Mouse (Mus musculus) ES-Bruce4 (cell line): ENCODE results near the gene Cux1. TPM values are rescaled to one million over a fixed set of nuclear protein-coding genes. Genes with fewer than 3 reads are reported as not detected.

Experiments used
- H3K27ac ChIP-seq: 2 replicates; pipeline ENCODE4 v1.5.1; 2012; ENCODE audit warnings: low read length, inconsistent platforms; ENCODE audit not compliant: insufficient read depth
- H3K27me3 ChIP-seq: 2 replicates; pipeline ENCODE4 v1.6.1; 2012; ENCODE audit warnings: mild to moderate bottlenecking, low read length, inconsistent platforms; ENCODE audit not compliant: control insufficient read depth, poor library complexity, insufficient read depth, severe bottlenecking
- H3K36me3 ChIP-seq: 2 replicates; pipeline ENCODE4 v1.6.1; 2012; ENCODE audit warnings: inconsistent platforms, mild to moderate bottlenecking, low read length, moderate library complexity; ENCODE audit not compliant: control insufficient read depth, poor library complexity, insufficient read depth, severe bottlenecking
- H3K4me1 ChIP-seq: one replicate; pipeline ENCODE4 v1.8.1; 2011; ENCODE audit warnings: low read length; ENCODE audit not compliant: control insufficient read depth, insufficient read depth
- H3K4me3 ChIP-seq: 2 replicates; pipeline ENCODE4 v1.5.1; 2011; ENCODE audit warnings: low read depth, mild to moderate bottlenecking, low read length
- H3K9ac ChIP-seq: 2 replicates; pipeline ENCODE4 v1.6.1; 2012; ENCODE audit warnings: low read depth, mild to moderate bottlenecking, inconsistent platforms; ENCODE audit not compliant: poor library complexity, severe bottlenecking
- H3K9me3 ChIP-seq: replicated peaks from 2 replicates; pipeline ENCODE4 v1.6.1; 2012; ENCODE audit warnings: mild to moderate bottlenecking, low read length, inconsistent platforms; ENCODE audit not compliant: control insufficient read depth, poor library complexity, insufficient read depth, severe bottlenecking
- CTCF ChIP-seq: IDR thresholded peaks from one replicate; pipeline ENCODE4 v1.8.1; 2011; ENCODE audit warnings: low read depth, low read length
- EP300 ChIP-seq: IDR thresholded peaks from 2 replicates; pipeline ENCODE4 v1.6.1; 2011; ENCODE audit warnings: low read depth, low read length; ENCODE audit not compliant: insufficient read depth
- POLR2A ChIP-seq: IDR thresholded peaks from one replicate; pipeline ENCODE4 v1.8.1; 2011; ENCODE audit warnings: low read length; ENCODE audit not compliant: insufficient read depth
- polyA plus RNA-seq: library from polyadenylated mRNA; stranded (reverse); fragments of >200 nt; gene quantifications from 2 replicates; pipeline ENCODE4 v1.2.4, GENCODE M21; 2011; ENCODE audit warnings: low read depth; ENCODE audit not compliant: missing spikeins, insufficient read depth, insufficient read length

Cux1 gene
- polyA plus RNA-seq, 1 experiment: 37.0 TPM

DNA sequence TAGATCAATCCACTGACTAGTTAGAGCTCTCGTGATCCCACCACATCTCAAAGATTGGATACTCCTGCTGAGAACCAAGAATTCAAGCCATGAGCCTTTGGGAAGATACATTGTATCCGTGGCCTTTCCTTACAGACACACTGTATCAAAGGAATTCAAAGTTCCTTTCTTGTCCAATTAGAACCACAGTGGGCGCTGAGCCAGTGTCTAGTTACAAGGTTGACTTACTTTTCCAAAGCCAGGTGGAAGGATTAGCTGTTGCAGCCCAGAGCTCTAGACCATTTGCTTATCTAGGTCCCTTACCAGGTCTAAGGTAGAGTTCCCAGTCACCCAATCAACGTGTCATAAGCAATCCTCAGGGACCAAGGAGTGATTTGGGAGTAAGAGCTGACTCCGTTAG, 33.2 kb upstream of the Cux1 start:
- Histone ChIP-seq H3K27me3 (no peaks in the 10 kb centered on the region), H3K4me3 (no peak overlapping the region), H3K36me3 (no peaks in the 10 kb centered on the region), H3K27ac (no peak overlapping the region), H3K4me1 (no peaks in the 10 kb centered on the region), H3K9me3 (no peaks in the 10 kb centered on the region), H3K9ac (no peak overlapping the region)
- TF ChIP-seq CTCF (no peak), EP300 (no peak), POLR2A (no peak)

DNA sequence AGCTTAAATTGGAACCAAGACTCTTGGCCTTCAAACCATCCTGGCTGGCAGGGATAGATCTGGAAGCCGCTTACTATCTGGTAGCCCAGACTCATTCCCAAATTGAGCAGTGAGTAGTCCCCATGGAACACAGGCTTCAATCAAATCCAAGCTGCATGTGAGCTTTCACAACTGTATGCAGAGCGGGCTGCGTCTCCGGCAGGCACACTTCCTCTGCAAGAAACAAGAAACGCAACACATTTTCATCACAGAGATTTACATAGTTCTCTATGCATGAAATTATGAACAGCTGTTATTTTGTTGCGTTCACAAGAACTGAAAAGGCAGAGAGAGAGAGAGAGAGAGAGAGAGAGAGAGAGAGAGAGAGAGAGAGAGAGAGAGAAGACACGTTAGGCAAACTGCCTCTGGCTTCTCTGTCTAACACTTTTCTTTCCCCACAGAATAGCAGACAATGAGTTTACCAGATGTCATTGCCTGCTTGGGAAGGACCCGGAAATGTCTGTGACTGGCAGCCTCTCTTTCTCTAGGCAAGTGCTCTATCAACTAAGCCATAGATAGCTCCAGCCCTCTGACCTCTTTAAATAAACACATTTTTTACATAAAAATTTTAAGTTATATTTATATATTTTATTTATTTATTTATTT, 27.7 kb upstream of the Cux1 start:
- Histone ChIP-seq H3K36me3 (no peaks in the 10 kb centered on the region), H3K9me3 (no peaks in the 10 kb centered on the region), H3K27me3 (no peaks in the 10 kb centered on the region), H3K27ac (no peak overlapping the region), H3K9ac (no peak overlapping the region), H3K4me3 (no peak overlapping the region), H3K4me1 (no peaks in the 10 kb centered on the region)
- TF ChIP-seq POLR2A (no peak), CTCF (no peak), EP300 (no peak)

DNA sequence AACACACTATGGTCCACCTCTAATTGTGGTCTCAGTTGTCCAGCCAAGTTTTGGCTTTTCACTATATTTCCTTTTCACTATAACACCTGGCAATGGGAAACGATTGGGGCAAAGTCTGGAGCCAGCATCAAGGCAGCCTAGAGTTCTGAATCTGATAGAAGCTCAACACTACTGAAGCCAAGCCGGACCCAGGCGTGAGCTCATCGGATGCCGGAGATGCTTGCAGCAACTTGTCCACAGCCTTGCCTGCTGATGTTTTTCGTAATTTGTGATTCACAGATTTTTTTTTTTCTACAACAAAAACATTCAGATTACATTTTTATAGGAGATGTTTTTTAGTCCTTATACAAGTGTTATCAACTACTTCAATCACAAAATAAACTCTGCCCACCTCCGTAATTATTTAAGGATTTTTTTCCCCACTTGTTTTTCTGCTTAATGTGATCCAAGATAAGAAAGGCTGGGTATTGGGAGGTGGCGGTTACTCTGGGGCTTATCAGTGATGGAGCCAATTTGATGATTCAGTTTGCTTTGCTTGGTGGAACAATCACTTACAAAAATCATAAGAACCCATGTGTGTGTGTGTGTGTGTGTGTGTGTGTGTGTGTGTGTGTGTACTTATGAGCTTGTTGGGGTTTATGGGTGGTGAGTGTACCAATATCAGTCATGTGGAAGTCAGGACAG, 24.7 kb upstream of the Cux1 start:
- Histone ChIP-seq H3K4me3 (no peak overlapping the region), H3K9me3 (no peaks in the 10 kb centered on the region), H3K27me3 (no peaks in the 10 kb centered on the region), H3K9ac (no peak overlapping the region), H3K36me3 (no peaks in the 10 kb centered on the region), H3K27ac (no peak overlapping the region), H3K4me1 (no peaks in the 10 kb centered on the region)
- TF ChIP-seq CTCF: no peak
- no peak for TF ChIP-seq EP300
- no peak for TF ChIP-seq POLR2A

DNA sequence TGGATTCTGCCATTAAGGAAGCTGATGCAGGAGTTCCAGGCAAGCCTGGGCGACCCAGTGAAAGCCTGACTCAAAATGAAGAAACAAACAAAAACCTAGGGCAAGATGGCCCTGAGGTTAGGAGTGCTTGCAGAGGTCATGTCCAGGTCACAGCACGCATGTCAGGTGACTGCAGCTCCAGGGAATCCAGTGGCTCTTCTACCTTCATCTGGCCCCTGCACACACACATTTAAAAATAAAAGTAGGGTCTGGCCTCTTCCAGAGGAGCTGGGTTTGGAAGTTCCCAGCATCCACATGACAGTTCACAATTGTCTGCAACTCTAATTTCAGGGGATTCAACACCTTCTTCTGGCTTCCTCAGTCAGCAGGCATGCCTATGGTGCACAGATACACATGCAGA, 21.7 kb upstream of the Cux1 start:
- H3K9me3 ChIP-seq: no peaks in the 10 kb centered on the region
- H3K27me3 ChIP-seq: no peaks in the 10 kb centered on the region
- H3K36me3 ChIP-seq: no peaks in the 10 kb centered on the region
- peak overlapping the region; percentile 17 for H3K27ac ChIP-seq
- H3K4me3 ChIP-seq: no peak overlapping the region
- no peaks in the 10 kb centered on the region for H3K4me1 ChIP-seq
- H3K9ac ChIP-seq: no peak overlapping the region
- TF ChIP-seq POLR2A (no peak), EP300 (peak; percentile 79; the same call in 1 of the 2 replicates)

DNA sequence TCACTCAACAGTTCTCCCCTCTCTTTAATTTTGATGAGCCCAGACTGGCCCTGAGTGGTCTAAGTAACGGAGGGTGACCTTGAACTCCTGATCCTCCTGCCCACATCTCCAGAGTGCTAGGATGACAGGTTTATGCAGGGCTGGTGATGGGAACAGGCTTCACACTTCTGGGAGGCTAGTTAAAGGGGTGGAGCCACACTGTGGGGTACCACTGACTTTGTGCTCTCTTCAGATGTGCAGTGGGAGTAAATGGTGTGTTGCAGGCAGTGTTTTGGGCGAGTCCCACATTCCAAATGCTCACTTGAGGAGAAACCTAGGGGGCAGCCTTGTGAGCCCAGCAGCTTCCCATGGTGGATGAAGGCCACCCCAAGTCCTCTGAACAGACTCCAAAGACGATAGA, 21.2 kb upstream of the Cux1 start:
- TF ChIP-seq EP300 (no peak), CTCF (no peak), POLR2A (no peak)
- H3K4me1 ChIP-seq: no peaks in the 10 kb centered on the region
- H3K36me3 ChIP-seq: no peaks in the 10 kb centered on the region
- H3K27me3 ChIP-seq: no peaks in the 10 kb centered on the region
- H3K27ac ChIP-seq: peak overlapping the region; percentile 17
- H3K4me3 ChIP-seq: no peak overlapping the region
- H3K9ac ChIP-seq: no peak overlapping the region
- H3K9me3 ChIP-seq: no peaks in the 10 kb centered on the region

DNA sequence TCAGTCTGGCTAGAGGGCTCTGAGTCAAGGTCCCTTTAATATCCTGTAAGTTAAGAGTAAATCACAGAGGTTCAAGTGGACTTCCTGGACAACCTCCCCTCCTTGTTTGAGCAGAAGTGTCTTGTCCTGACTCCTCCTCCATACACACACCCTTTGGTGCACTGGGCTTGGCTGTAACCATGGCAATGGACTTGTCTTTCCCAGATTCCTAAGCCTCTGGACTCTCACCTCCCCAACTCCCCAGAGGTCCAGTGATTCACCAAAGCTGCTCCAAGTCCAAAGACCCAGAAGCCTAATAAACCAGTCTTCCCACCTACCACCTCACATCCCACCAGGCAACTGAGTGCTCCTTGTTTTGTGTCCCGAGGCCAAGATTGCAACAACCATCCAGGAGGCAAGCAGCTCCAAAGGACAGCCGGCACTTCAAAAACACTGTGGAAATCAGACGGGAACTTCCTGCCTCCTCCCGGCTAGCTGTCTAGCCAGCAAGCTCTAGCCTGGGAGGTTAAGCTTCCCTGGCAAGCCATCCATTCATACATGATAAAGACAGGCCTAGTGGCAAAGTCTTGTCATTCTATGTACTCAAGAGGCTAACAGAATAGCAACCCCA, 17.5 kb upstream of the Cux1 start:
- no peaks in the 10 kb centered on the region for H3K27me3 ChIP-seq
- no peak overlapping the region for H3K9ac ChIP-seq
- H3K4me3 ChIP-seq: no peak overlapping the region
- H3K36me3 ChIP-seq: no peaks in the 10 kb centered on the region
- no peaks in the 10 kb centered on the region for H3K9me3 ChIP-seq
- TF ChIP-seq CTCF: no peak
- TF ChIP-seq POLR2A: no peak
- TF ChIP-seq EP300: peak; percentile 72; the same call in 1 of the 2 replicates
- no peaks in the 10 kb centered on the region for H3K4me1 ChIP-seq
- peak overlapping the region; percentile 59 for H3K27ac ChIP-seq
